Mouse (Mus musculus) large intestine, adult 2 months (tissue): ENCODE measurements around the gene Scube2. TPM values are rescaled to one million over a fixed set of nuclear protein-coding genes. Genes with fewer than 3 reads are reported as not detected.

ENCODE experiments used
- DNase-seq: peaks from one replicate; pipeline ENCODE4 v3.0.0-alpha.2; 2012; ENCODE audit warnings: low read depth, low spot score
- WGBS: fragments of 180-500 bp; shearing (Covaris S2); methylation state at CpG from one replicate; pipeline ENCODE4 v1.1.7; 2018; 5-methylcytosine and 5-hydroxymethylcytosine counted together
- polyA plus RNA-seq: library from polyadenylated mRNA; depleted of rRNA; stranded (reverse); fragments of >200 nt; gene quantifications from 2 replicates; pipeline ENCODE4 v1.2.3, GENCODE M21; 2012

The Scube2 gene
- polyA plus RNA-seq, 1 experiment = 0.66 TPM

DNA sequence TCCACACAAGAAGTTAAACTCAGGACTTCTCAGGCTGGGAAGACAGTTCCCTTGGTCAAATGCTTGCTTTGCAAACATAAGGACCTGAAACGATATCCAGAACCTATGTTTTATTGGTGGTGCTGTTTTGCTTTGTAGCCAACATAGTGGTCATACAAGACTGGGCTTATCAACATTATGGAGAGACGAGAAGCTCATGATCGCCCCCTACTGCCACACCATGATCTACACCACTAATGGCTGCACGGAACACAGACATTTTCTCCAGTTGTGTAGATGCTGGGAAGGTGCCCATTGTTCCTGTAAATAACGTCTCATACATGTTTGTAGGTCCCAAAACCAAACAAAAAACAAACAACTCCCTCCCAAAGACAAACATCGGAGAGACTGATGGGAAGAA lies 60.6 kb downstream of the Scube2 start:
- 48% methylated on average over 6 of the region's 6 CpGs for WGBS
- no peak for DNase-seq

DNA sequence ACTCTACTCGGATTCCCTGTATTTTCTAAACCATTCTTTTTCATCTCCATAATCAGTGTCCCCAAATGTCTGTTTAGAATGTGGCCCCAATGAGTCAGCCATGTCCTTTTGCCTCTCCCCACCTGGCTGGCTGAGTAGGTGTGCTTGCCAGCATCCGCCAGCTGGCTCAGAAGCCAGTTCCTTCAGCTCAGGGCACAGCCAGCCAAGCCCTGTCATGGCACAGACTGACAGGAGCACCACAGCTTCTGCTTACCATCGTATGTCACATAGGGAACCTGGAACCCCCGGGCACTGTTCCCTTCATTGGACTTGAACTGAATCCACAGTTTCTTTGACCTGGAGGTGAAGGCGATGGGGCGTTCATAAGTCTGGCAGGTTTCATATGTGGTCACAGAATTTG lies 61.1 kb downstream of the Scube2 start:
- WGBS = 91% methylated on average over 6 of the region's 6 CpGs
- no peak for DNase-seq

DNA sequence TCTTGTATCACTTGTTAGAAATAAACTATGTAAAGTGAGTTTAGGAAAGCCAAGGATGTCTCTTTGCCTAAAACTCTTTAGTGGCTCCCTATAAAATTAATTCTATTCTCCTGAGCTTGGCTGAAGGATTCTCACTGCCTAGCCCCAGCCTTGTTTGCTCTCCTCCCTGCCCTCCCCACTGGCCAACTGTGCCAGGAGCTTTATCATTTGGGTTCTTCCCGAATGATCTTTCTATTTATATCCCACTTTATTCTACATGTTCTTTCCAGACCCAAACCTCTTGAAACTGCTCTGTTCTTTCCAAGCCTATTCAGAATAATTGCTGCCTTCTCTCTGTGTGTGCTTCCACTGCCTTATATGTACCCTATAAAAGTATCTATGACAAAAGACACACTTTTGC lies 62.0 kb downstream of the Scube2 start:
- whole genome bisulfite sequencing = 14% methylated on average over 1 of the region's 1 CpGs
- DNase-seq = no peak

- DNase-seq = no peak
- 60% methylated on average over 4 of the region's 4 CpGs for WGBS
These were observed 64.9 kb downstream of the Scube2 start for GRCm38 (mm10) chr7:109800626-109801025.

GRCm38 (mm10) chr7:109799168-109799567 lies 66.3 kb downstream of the Scube2 start:
- whole genome bisulfite sequencing = 75% methylated on average over 11 of the region's 11 CpGs
- no peak for DNase-seq

- WGBS = 58% methylated on average over 5 of the region's 5 CpGs
These were observed 69.9 kb downstream of the Scube2 start for GRCm38 (mm10) chr7:109795564-109795963.

DNA sequence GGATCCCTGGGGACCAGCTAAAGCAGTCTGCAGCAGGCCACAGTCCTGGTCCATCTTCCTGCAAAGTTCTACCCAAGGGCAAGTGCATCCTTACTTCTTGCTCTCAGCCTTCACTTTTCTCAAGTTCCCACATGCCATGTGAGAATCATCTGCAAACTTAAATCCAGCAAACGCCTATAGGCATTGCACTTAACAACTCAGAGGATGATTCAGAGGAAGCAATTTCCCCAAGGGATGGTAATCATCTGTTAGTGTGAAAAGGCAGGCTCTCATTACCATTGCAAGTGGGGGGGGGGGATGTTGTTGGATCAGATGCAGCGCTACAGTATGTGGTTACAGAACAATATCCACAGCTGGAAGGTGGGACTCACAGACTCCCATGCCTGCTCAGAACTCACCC lies 70.9 kb downstream of the Scube2 start:
- WGBS = 63% methylated on average over 2 of the region's 2 CpGs
- DNase-seq = no peak

More at GRCm38 (mm10) chr7:109795564-109795963, 69.9 kb downstream of the Scube2 start:
- DNase-seq = no peak

DNA sequence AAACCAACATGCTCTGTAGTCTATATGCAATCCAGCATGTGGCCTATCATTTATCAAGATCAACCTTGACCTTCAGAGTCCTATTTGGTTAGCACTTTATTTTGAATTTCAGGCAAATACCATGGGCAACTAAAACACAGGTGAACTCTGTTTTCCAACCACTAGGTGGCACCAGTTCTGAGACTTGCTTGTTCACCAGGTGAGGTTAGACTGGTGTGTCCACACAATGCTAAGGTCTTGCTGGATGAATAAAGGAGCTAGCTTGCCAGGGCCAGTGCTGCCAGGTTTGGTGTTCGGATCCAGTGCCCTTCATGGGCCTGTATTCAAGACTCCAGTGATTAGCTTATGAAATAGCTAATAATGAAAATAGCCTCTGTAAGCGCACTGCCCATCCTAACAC lies 72.7 kb downstream of the Scube2 start:
- WGBS = 73% methylated on average over 2 of the region's 2 CpGs
- peak; percentile 31 for DNase-seq

DNA sequence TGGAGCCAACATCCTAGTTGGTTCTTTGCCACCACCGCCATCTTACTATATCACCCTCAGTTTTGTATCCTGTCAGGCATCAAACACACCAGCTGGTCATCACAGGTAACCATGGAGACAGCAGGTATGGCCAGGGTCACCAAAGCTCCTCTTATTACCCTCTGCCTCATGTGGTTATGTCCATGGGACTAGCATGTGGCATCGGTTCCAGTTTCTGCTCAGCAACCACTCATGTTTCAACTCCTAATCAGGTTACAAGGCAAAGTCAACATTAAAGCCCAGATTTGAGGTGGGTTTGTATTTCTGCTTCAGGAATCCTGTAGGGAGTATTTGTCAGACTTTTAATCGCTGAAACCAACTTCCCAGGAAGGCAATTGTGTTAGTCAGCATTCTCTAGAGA lies 74.7 kb downstream of the Scube2 start:
- WGBS = 70% methylated on average over 3 of the region's 3 CpGs
- DNase-seq = no peak

DNA sequence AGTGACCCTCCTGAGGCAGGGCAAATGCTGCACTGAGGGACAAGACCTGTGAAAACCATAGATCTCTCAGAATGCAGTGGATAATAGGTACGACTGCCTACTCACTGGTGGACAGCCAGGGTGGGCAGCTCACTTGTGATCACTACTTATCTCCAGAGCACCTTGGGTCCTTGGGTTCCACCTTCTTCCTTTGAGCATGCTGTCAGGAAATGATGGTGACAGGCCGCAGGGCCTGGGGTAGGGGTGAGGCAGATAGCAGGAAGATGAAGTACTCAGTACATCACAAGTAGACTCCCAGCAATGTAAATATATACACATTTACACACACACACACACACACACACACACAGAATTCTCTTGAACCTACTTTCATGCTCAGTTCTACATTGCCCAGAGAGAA lies 77.6 kb downstream of the Scube2 start:
- 81% methylated on average over 2 of the region's 2 CpGs for WGBS

GRCm38 (mm10) chr7:109783281-109783680 lies 82.2 kb downstream of the Scube2 start:
- WGBS = 22% methylated on average over 7 of the region's 7 CpGs
- DNase-seq = no peak

More for the DNA sequence above, 77.6 kb downstream of the Scube2 start:
- DNase-seq = no peak

DNA sequence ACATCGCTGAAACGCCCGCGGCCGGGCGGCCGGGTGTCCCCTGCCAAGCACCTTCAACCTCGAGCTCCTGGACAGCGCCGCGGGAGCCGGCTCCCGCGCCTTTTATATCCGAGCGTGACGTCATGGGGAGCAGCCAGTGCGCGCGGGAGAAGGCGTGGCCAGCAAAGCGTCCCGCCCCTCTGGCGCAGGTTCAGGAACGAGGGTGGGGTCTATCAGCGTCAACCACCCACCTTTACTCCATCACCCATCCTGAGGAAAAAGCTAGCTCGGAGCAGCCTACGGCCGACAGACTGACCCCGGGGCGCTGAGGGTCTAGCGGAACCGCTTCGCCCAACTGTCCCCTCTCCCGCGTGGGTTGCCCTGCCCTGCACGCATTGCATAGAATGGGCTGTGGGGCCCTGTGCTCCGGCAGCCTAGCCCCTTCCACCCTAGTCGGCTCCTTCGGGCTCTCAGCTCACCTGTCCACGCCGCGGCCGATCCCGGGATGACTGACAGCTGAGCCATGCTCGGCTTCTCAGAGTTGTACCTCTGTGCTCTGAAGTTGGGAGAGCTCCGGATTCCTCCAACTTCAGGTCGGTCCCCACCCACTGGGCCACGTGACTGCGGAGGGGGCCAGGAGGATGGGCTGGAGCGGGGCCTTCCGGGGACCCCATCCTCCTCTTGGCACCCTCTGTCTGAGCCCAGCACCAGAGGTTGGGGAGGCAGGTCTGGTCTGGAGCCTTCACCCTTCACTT lies 83.8 kb downstream of the Scube2 start, which contains the start of gene Nrip3:
TSS of gene Nrip3 (minus strand) at position 556 of the 734 bp plus-strand sequence.
- 2% methylated on average over 52 of the region's 52 CpGs for WGBS
- peak; percentile 29 for DNase-seq

GRCm38 (mm10) chr7:109781087-109781469 lies 84.4 kb downstream of the Scube2 start:
- WGBS = under 1% methylated on average over 24 of the region's 24 CpGs
- no peak for DNase-seq

DNA sequence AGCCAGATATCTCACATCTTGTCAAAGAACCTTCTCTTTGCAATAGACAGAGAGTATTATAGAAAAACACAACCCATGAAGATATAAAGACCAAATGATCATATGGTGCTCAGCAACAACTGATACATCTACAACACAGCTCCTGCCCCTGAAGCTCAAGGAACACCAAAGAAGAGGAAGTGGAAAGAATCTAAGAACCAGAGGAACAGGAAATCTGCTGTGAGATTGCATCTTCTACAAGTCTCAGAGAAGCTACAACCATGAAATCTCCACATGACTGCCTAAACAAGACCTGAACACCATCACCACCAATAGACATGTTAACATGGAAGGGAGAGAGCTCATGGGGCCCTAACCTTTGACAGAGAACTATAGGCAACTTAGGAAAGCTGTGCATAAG lies 93.2 kb downstream of the Scube2 start:
- no peak for DNase-seq

DNA sequence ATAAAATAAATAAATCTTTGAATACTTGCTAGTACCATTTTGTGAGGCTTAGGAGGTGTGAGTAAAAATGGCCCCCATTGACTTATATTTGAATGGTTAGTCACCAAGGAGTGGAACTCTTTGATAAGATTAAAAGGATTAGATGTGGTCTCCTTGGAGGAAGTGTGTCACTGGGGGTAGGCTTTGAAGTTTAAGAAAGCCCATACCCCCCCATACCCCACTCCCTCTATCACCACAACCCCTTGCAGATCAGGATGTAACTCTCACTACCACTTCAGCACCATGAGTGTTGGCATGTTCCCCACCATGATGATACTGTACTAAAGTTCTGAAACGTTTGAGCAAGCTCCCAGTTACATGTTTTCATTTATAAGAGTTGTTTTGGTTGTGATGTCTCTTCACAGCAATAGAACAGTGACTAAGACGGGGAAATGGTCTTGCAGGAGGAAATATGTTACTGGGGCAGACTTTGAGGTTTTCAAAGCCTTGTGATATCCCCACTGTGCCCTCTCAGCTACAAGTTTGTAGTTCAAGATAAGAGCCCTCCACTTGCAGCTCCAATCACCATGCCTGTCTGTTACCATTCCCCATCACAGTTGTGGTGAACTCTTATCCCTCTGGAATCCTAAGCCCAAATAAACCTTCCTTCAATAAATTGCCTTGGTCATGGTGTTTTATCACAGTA lies 96.6 kb downstream of the Scube2 start:
- 50% methylated on average over 2 of the region's 2 CpGs for WGBS
- no peak for DNase-seq

GRCm38 (mm10) chr7:109767575-109768350 lies 97.7 kb downstream of the Scube2 start:
- WGBS = 77% methylated on average over 7 of the region's 7 CpGs
- no peak for DNase-seq

DNA sequence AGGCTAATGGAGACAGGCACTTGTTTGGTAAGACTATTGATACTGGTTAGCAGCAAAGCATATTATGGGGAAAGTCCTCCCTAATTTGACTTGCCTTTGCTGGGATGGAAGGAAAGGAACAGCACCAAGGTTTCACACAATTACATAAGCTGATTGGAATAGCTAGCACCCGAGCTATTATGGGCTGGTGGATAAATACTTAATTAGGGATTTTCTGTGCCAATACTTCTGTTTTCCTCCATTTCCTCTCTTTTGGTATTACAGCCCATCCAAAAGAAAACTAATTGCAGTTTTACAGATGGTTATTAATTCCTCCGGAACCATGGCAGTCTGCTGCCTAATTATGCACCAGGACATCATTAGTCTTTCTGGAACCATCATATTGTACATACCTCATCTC lies 101.5 kb downstream of the Scube2 start:
- WGBS = 77% methylated on average over 2 of the region's 2 CpGs
- DNase-seq = no peak

GRCm38 (mm10) chr7:109756291-109756690 lies 109.2 kb downstream of the Scube2 start:
- WGBS = 56% methylated on average over 3 of the region's 3 CpGs
- DNase-seq = no peak

- 88% methylated on average over 8 of the region's 8 CpGs for WGBS
These were observed 111.4 kb downstream of the Scube2 start for GRCm38 (mm10) chr7:109754034-109754433.

More at GRCm38 (mm10) chr7:109754034-109754433, 111.4 kb downstream of the Scube2 start:
- no peak for DNase-seq
